7 mouse cellular contexts compared by ENCODE assay signal in genomic region chr6:29985058-29985498, GRCm38 (mm10).
A peak's percentile ranks its signal among the peaks of the same experiment; 100 is the strongest.
DNase-seq lines count a peak whose midpoint lies in the region.

No protein-coding gene starts in this region.

- DNase-seq in adrenal gland, adult 18-20 months (ENCODE audit: low spot score in 2 of 2), result peak; percentile 83 to 84
- peak; percentile 87 for DNase-seq in embryo, embryonic 11 days
- peak; percentile 86 for DNase-seq in gastrocnemius, postnatal 14 days
- peak; percentile 98 for DNase-seq in induced T-regulatory cell, adult 2 months (ENCODE audit: low read depth)
- DNase-seq in left cerebral cortex, postnatal 25 days (ENCODE audit: low spot score in 2 of 2), result peak; percentile 46
- peak; percentile 81 for DNase-seq in mesoderm, embryonic 11.5 days (ENCODE audit: low read depth, low spot score)
- DNase-seq in right cerebral cortex, postnatal 4 days, result peak; percentile 41

- intact Hi-C loops in gastrocnemius, postnatal 14 days (cut with DNase I; ENCODE audit: low total_unique reads), result no loop called here
- intact Hi-C loops in left cerebral cortex, postnatal 25 days (cut with DNase I), result no loop called here

Comparison
In these comparisons a context has a peak if more than half of its experiments do, and no peak if none do; other contexts are left out.
1. Peak in every context shown above with its lines: DNase-seq.
2. DNase-seq: peak in every context shown above with its lines; median percentile 98 in induced T-regulatory cell, adult 2 months; 87 in embryo, embryonic 11 days; 86 in gastrocnemius, postnatal 14 days; 84 in adrenal gland, adult 18-20 months; 81 in mesoderm, embryonic 11.5 days; 46 in left cerebral cortex, postnatal 25 days; 41 in right cerebral cortex, postnatal 4 days.